Mouse (Mus musculus): ENCODE results near the gene Ang6. TPM values are rescaled to one million over a fixed set of nuclear protein-coding genes. Genes with fewer than 3 reads are reported as not detected.
"Not testable (repeated sequence)": the region's sequence is repeated elsewhere in the genome, so short reads cannot be mapped to it uniquely, and the experiment has no call there.

Gene Ang6
- polyA plus RNA-seq (2015; fragmentation: Nextera tagmentation; extraction: Ambion mirVana): not detected in 2 replicates

DNA sequence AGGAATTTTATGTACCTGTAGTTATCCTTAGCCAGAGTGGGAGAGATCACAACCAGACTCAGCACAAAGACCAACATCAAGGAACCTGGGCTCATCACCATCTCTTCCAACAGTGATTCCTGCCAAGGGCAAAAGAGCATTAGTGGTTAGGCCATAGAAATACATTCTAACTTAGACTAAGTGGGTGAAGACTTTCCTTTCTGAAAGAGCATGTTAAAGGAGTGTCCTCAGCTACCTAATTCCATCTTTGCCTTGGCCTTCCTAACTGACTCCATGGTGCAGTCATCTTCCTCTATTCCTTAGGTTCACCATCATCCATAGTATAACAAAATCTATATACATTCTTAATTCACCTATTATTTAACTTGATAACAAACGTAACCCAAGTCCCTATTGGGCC is at the start of gene Ang6:
Ang6 (minus strand) TSS at position 101 of the 400 bp plus-strand sequence.
- no peak for ATAC-seq (replicated peaks)
- WGBS: 79% methylated on average over 1 of the region's 1 CpGs

DNA sequence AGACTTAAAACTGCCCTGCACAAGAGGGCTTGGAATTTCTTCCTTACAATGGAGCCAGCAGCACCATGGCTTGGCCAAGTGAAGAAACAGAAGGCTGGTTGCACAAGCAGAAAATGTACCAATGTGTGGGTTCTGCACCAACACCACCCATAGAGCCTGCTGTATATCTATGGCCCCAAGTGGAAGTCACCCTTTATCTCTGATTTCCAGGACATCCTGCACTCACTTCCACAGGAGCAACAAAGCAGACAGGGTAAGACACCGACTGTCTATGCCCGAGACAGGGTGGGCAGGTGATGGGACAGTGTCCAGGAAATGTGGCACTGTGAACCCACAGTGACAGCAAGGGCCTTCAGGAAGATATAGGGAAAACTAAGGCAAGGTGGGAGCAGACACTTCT is 44.5 kb upstream of the Ang6 start:
- not testable (repeated sequence) for H3K9ac ChIP-seq

More for the DNA sequence above, at the start of gene Ang6:
- Histone ChIP-seq H3K36me3 (replicated peaks) (no peaks in the 10 kb centered on the region), H3K4me1 (no peaks in the 10 kb centered on the region), H3K9ac (no peak within 1 kb of the TSS), H3K4me3 (no peak within 1 kb of the TSS), H3K4me2 (no peak within 1 kb of the TSS), H3K27me3 (replicated peaks) (no peaks in the 10 kb centered on the region), H3K27ac (no peak within 1 kb of the TSS), H3K9me3 (no peaks in the 10 kb centered on the region)

DNA sequence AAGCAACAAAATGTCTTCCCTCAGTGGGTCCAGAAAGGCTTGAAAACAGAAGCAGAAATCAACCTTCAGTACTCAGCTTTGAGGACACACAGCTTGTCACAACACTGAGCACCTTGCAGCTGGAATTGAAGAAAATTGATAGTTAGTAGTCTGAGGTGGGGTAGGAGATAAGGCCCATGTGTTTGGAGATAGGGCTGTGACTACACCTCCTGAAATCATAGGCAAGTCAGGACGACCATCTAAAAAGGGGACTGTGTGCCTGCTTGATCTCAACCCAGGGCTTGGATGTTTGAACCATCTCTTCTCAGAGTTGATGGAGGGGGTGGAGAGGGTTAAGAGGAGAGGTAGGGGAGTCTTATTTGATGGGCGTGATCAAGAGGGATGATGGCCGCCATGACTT is 29.8 kb upstream of the Ang6 start:
- not testable (repeated sequence) for H3K9me3 ChIP-seq; H3K27ac ChIP-seq; H3K4me3 ChIP-seq; H3K4me1 ChIP-seq; H3K4me2 ChIP-seq; H3K36me3 ChIP-seq (replicated peaks); H3K27me3 ChIP-seq (replicated peaks); ATAC-seq (replicated peaks); H3K9ac ChIP-seq
- 81% methylated on average over 1 of the region's 3 CpGs for WGBS

More for the DNA sequence above, 44.5 kb upstream of the Ang6 start:
- ATAC-seq (replicated peaks); H3K27ac ChIP-seq; H3K9me3 ChIP-seq; H3K4me3 ChIP-seq; H3K36me3 ChIP-seq (replicated peaks); H3K4me1 ChIP-seq; H3K27me3 ChIP-seq (replicated peaks); H3K4me2 ChIP-seq: not testable (repeated sequence)
- WGBS: 98% methylated on average over 2 of the region's 2 CpGs

DNA sequence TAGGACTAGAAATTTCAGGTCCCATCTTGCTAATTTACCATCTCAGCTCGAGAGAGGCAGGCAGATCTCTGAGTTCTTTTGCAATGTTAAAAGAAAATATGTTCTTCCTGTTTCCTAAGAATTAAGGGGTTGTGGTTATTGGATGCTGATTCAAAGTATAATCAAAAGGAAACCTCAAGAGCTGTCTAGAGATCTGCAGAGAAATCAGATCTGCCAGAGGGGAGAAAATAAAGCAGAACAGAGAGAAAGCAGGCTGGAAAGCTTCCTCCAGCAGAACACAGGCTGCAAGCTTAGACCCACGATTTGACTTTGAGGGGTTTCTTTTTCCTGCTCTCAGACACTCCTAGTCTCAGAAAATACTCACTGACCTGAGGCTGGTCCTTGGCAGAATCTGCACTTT is 7.6 kb upstream of the Ang6 start:
- not testable (repeated sequence) for H3K27me3 ChIP-seq (replicated peaks); H3K9ac ChIP-seq; ATAC-seq (replicated peaks); H3K36me3 ChIP-seq (replicated peaks); H3K9me3 ChIP-seq; H3K4me1 ChIP-seq; H3K4me3 ChIP-seq; H3K27ac ChIP-seq; H3K4me2 ChIP-seq
- 50% methylated on average over 2 of the region's 2 CpGs for WGBS

DNA sequence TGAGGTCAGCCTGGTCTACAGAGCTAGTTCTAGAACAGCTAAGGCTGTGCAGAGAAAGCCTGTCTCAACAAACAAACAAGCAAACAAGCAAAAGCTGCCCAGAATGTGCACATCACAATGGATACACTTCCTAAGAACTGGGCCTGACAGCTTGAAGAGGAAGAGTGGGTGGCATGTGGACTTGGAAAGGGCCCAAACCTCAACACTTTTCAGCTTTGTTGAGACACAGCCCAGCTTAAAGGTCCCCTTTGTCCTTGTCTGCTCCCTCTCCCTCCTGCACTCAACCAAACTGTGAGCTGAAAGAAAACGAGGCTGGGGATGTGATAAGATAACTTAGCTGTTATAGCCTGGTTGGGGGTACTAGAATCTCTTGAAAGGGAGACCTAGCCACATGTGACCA is 6.0 kb upstream of the Ang6 start:
- not testable (repeated sequence) for ATAC-seq (replicated peaks); H3K27me3 ChIP-seq (replicated peaks); H3K36me3 ChIP-seq (replicated peaks); H3K9ac ChIP-seq; H3K4me2 ChIP-seq; H3K9me3 ChIP-seq; H3K4me1 ChIP-seq; H3K4me3 ChIP-seq; H3K27ac ChIP-seq
- WGBS: no CpG with 5 or more reads among the region's 1 CpGs

DNA sequence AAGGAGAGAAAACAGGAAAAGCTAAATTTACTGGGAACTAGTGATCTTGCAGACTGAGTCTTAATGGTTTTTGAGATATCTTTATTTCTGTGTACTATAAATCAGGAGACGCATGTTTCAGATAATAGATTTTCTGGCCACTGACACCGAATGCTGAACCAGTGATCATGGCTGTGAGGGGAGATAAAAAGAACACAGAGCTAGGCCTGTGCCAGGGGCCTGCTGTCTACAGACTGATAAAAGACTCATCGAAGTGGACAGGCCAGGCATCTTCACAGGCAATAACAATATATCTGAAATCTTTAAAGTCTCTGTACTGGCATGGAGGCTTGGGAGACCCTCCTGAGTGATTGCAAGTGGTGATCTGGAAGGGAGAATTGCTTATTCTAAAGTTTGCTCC is 469 bp downstream of the Ang6 start:
- WGBS: 91% methylated on average over 3 of the region's 3 CpGs
- no peak overlapping the region for H3K9ac ChIP-seq
- no peak for ATAC-seq (replicated peaks)

DNA sequence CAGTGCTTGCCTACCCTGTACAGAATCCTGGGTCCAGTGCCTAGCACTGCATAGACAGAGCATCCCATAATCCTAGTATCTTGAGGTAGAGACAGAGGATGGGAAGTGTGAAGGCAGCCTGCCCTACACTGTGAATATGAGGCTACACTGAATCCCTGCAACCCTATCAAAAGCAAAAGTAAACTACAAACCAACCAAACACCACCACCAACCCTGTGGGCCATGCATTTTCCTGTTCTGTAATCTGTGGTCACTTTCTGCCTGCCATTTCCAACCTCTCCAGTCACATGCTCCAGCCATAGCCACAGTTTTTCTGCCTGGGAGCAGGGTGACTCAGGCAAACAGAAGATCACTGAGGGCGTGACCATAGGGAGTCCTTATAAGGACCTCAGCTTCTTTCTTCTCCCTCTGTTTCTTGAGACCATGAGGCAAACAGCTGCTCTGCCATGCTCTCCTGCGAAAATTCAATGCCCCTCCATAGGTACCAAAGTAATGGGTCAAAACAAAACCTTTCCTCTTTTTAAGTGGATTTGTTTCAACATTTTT is 3.5 kb downstream of the Ang6 start:
- not testable (repeated sequence) for H3K4me3 ChIP-seq; H3K9me3 ChIP-seq; ATAC-seq (replicated peaks); H3K36me3 ChIP-seq (replicated peaks); H3K9ac ChIP-seq; H3K4me2 ChIP-seq; H3K27me3 ChIP-seq (replicated peaks); H3K27ac ChIP-seq; H3K4me1 ChIP-seq
- 82% methylated on average over 2 of the region's 2 CpGs for WGBS

More for the DNA sequence above, 469 bp downstream of the Ang6 start:
- H3K4me3 ChIP-seq: no peak overlapping the region
- no peaks in the 10 kb centered on the region for H3K4me1 ChIP-seq
- H3K27me3 ChIP-seq (replicated peaks): no peaks in the 10 kb centered on the region
- H3K9me3 ChIP-seq: no peaks in the 10 kb centered on the region
- H3K4me2 ChIP-seq: no peak overlapping the region
- no peaks in the 10 kb centered on the region for H3K36me3 ChIP-seq (replicated peaks)
- H3K27ac ChIP-seq: no peak overlapping the region

DNA sequence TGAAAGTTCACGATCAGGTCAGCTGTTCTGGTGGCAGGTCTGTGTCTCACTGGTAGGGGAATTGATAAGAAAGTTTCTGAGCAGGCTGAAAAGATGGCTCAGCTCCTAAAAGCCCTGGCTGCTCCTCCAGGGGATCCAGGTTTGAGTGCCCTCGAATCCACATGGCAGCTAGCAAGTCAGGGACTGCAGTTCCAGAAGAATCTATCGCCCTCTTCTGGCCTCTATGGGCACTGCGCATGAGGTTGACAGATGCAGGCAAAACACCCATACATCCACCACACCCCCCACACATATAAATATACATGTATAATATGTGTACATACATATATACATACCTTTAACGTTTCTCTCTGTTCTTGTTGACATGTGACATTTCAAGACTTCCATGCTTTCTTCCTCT is 14.7 kb downstream of the Ang6 start:
- not testable (repeated sequence) for H3K9ac ChIP-seq; H3K9me3 ChIP-seq; H3K4me1 ChIP-seq; H3K4me2 ChIP-seq; H3K4me3 ChIP-seq; H3K27me3 ChIP-seq (replicated peaks); H3K27ac ChIP-seq; H3K36me3 ChIP-seq (replicated peaks)
- 16% methylated on average over 5 of the region's 5 CpGs for WGBS
- peak; percentile 58; the same call in 1 of the 2 replicates for ATAC-seq (replicated peaks)

DNA sequence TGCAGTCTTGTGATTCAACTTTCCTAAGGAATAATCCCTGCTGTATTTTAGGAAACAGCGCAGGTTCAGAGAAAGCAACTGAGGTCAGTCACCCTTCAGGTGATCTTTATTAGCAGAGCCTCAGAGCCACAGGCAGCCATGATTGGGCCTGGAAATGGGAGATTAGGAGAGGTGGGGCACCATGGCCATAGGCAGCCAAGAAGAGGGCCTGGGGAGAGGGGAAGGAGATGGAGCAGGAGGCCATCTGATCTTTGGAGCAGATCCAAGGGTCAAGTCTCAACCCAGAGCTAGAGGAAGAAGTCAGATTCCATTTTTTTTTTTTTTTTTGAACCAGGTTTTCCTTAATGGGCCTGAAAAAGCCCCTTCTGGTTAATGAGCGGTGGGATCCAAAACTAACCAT is 15.9 kb downstream of the Ang6 start:
- H3K27ac ChIP-seq: no peak overlapping the region
- no peaks in the 10 kb centered on the region for H3K4me1 ChIP-seq
- H3K4me2 ChIP-seq: no peak overlapping the region
- H3K27me3 ChIP-seq (replicated peaks): no peaks in the 10 kb centered on the region
- H3K9me3 ChIP-seq: no peaks in the 10 kb centered on the region
- H3K36me3 ChIP-seq (replicated peaks): no peaks in the 10 kb centered on the region
- H3K4me3 ChIP-seq: no peak overlapping the region
- no peak overlapping the region for H3K9ac ChIP-seq
- ATAC-seq (replicated peaks): no peak
- 84% methylated on average over 2 of the region's 2 CpGs for WGBS

DNA sequence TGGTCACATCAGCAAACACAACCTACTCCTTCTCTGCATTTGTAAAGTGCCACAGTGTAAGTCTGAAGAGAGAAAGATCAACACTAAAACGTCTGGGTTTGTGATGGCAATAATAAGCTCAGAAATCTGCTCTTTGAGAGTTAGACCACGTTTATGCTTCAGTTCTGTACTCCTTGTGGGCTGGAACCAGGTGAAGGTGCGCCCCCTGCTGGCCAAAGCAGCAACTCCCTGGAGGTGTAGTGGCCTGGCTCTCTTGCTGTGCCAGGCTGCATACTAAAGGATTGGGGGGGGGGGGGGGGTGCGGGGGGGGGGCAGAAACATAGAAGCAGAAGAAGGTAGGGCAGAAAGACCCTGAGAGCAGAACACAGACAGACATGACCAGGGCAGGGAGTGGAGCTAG is 18.2 kb downstream of the Ang6 start:
- Histone ChIP-seq H3K9me3 (no peaks in the 10 kb centered on the region), H3K4me1 (no peaks in the 10 kb centered on the region), H3K9ac (no peak overlapping the region), H3K4me2 (no peak overlapping the region), H3K27ac (no peak overlapping the region), H3K36me3 (replicated peaks) (no peaks in the 10 kb centered on the region), H3K4me3 (no peak overlapping the region), H3K27me3 (replicated peaks) (no peaks in the 10 kb centered on the region)
- ATAC-seq (replicated peaks): peak; percentile 76; the same call in 1 of the 2 replicates
- 4% methylated on average over 4 of the region's 4 CpGs for WGBS

DNA sequence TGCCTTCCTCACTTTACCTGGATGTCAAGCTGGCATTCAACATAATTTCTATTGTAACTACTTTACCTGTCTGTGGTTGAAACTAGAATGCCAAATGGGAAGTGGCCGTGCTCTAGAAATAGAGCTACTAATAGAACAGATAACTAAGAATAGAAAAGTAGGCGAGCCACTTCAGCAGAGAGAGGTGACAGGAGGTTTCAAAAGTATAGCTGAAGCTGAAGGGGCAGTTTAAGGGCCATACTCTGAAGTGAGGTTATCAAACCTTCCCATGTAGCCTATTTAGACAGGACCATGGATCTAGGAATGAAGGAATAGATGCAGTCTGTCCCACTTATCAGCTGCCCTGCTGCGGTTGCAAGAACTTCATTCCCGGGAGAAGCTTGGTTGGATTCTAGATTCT is 18.6 kb downstream of the Ang6 start:
- Histone ChIP-seq H3K9ac (no peak overlapping the region), H3K4me1 (no peaks in the 10 kb centered on the region), H3K9me3 (no peaks in the 10 kb centered on the region), H3K4me3 (no peak overlapping the region), H3K27ac (no peak overlapping the region), H3K36me3 (replicated peaks) (no peaks in the 10 kb centered on the region), H3K27me3 (replicated peaks) (no peaks in the 10 kb centered on the region), H3K4me2 (no peak overlapping the region)
- no peak for ATAC-seq (replicated peaks)
- WGBS: 65% methylated on average over 4 of the region's 4 CpGs

DNA sequence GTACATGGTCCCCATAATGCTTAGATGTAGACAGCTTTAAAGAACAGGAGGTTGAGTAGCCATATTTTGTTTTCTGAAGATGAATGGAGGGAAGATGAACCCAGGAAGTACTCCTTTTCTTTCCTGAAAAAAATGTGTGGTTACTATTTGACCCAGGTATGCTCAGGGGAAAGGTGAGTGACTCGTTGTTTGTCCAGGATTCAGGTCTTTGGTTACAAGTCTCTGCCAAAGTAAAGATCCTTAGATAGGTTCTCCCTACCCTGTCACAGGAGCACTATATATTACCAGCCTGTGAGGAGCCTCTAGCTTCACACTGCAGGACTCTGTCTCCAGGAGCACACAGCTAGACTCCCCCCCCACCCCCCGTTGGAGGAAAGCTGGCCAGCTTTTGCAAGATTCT is 45.3 kb downstream of the Ang6 start, which contains the start of gene Ang5:
Ang5 (plus strand) TSS at position 301 of the 400 bp plus-strand sequence.
- H3K27me3 ChIP-seq (replicated peaks); H3K27ac ChIP-seq; H3K9ac ChIP-seq; H3K4me3 ChIP-seq; H3K4me2 ChIP-seq; H3K4me1 ChIP-seq; ATAC-seq (replicated peaks); H3K36me3 ChIP-seq (replicated peaks); H3K9me3 ChIP-seq: not testable (repeated sequence)
- no CpG with 5 or more reads among the region's 2 CpGs for WGBS

DNA sequence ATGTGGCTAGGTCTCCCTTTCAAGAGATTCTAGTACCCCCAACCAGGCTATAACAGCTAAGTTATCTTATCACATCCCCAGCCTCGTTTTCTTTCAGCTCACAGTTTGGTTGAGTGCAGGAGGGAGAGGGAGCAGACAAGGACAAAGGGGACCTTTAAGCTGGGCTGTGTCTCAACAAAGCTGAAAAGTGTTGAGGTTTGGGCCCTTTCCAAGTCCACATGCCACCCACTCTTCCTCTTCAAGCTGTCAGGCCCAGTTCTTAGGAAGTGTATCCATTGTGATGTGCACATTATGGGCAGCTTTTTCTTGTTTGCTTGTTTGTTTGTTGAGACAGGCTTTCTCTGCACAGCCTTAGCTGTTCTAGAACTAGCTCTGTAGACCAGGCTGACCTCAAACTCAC is 47.0 kb downstream of the Ang6 start:
- H3K9ac ChIP-seq; H3K27me3 ChIP-seq (replicated peaks); H3K4me3 ChIP-seq; H3K36me3 ChIP-seq (replicated peaks); ATAC-seq (replicated peaks); H3K27ac ChIP-seq; H3K4me1 ChIP-seq; H3K4me2 ChIP-seq; H3K9me3 ChIP-seq: not testable (repeated sequence)
- WGBS: no CpG with 5 or more reads among the region's 1 CpGs
